Mouse (Mus musculus) ES-E14 (cell line): ENCODE measurements around the gene E030025P04Rik. TPM values are rescaled to one million over a fixed set of nuclear protein-coding genes. Genes with fewer than 3 reads are reported as not detected.

Experiments
- DNase-seq: peaks from one replicate; pipeline ENCODE4 v3.0.0-alpha.2; 2013; ENCODE audit warnings: low read depth, low spot score
- H3K27ac ChIP-seq: 2 replicates; pipeline ENCODE4 v1.5.1; 2012; ENCODE audit warnings: low read depth, mild to moderate bottlenecking, low read length, moderate library complexity, mixed read lengths; ENCODE audit not compliant: poor library complexity, insufficient read depth, severe bottlenecking
- H3K36me3 ChIP-seq: 2 replicates; pipeline ENCODE4 v1.6.1; 2012; ENCODE audit warnings: mild to moderate bottlenecking, low read length, moderate library complexity, mixed read lengths; ENCODE audit not compliant: control insufficient read depth, poor library complexity, insufficient read depth, severe bottlenecking
- H3K4me1 ChIP-seq, 2 experiments: fragments of 150-350 bp in 1 of 2; sonication (generic) in 1 of 2; 2 replicates each; pipeline ENCODE4 v1.6.1; 2012; ENCODE audit warnings: low read length in 2 of 2, mild to moderate bottlenecking in 1 of 2, mixed read lengths in 1 of 2; ENCODE audit not compliant: control insufficient read depth in 2 of 2, insufficient read depth in 2 of 2, poor library complexity in 1 of 2
- H3K4me3 ChIP-seq, 2 experiments: fragments of 150-350 bp in 1 of 2; sonication (generic) in 1 of 2; 2 replicates each; pipeline ENCODE4 v1.5.1; 2012; ENCODE audit warnings: low read length in 2 of 2, low read depth in 1 of 2, mild to moderate bottlenecking in 1 of 2, mixed read lengths in 1 of 2; ENCODE audit not compliant: insufficient read depth in 1 of 2, poor library complexity in 1 of 2, severe bottlenecking in 1 of 2
- H3K9ac ChIP-seq: 2 replicates; pipeline ENCODE4 v1.6.1; 2012; ENCODE audit warnings: low read depth, mild to moderate bottlenecking, low read length, mixed read lengths; ENCODE audit not compliant: poor library complexity, insufficient read depth, severe bottlenecking
- H3K9me3 ChIP-seq: fragments of 150-350 bp; sonication (generic); 2 replicates; pipeline ENCODE4 v1.6.1; 2012; ENCODE audit warnings: low read depth, mild to moderate bottlenecking, low read length; ENCODE audit not compliant: control insufficient read depth, insufficient read depth
- CHD2 ChIP-seq: IDR thresholded peaks from 2 replicates; pipeline ENCODE4 v1.6.1; 2014; ENCODE audit warnings: mild to moderate bottlenecking, low read depth, low read length, inconsistent platforms
- HCFC1 ChIP-seq: IDR thresholded peaks from 2 replicates; pipeline ENCODE4 v1.6.1; 2012; ENCODE audit warnings: low read length, inconsistent platforms, borderline replicate concordance; ENCODE audit not compliant: insufficient read depth
- MAFK ChIP-seq: IDR thresholded peaks from 2 replicates; pipeline ENCODE4 v1.6.1; 2014; ENCODE audit warnings: mild to moderate bottlenecking, low read depth, low read length, inconsistent platforms; ENCODE audit not compliant: insufficient read depth
- ZC3H11A ChIP-seq: IDR thresholded peaks from 2 replicates; pipeline ENCODE4 v1.6.1; 2012; ENCODE audit warnings: low read depth, mild to moderate bottlenecking, inconsistent platforms, low read length, borderline replicate concordance
- ZNF384 ChIP-seq: IDR thresholded peaks from 2 replicates; pipeline ENCODE4 v1.6.1; 2012; ENCODE audit warnings: low read depth, low read length, inconsistent platforms
- in situ Hi-C, 2 experiments: fragments of 600-800 bp; cut with MboI; formaldehyde crosslinking; loops; one replicate each; pipeline ENCODE4 v1.15.1; 2025; ENCODE audit warnings: low sequenced_read_pairs in 2 of 2, inconsistent platforms in 1 of 2; ENCODE audit not compliant: unreplicated experiment in 2 of 2
- total RNA-seq: library from RNA; depleted of rRNA; stranded (reverse); fragments of 300-350 nt; gene quantifications from 2 replicates; pipeline ENCODE4 v1.2.3, GENCODE M21; 2012

E030025P04Rik gene
- total RNA-seq, 1 experiment: not detected

- no peaks in the 10 kb centered on the region for H3K9me3 ChIP-seq
- H3K36me3 ChIP-seq: no peaks in the 10 kb centered on the region
- H3K4me3 ChIP-seq: no peak overlapping the region
- in situ Hi-C loops: no loop called here
- no peak for DNase-seq
- no peaks in the 10 kb centered on the region for H3K4me1 ChIP-seq
- no peak overlapping the region for H3K9ac ChIP-seq
- TF ChIP-seq MAFK (no peak), CHD2 (no peak), ZNF384 (no peak), ZC3H11A (no peak), HCFC1 (no peak)
- H3K27ac ChIP-seq: no peak overlapping the region
Measured at GRCm38 (mm10) chr11:109125451-109125850, 18.7 kb downstream of the E030025P04Rik start.

- no peaks in the 10 kb centered on the region for H3K4me1 ChIP-seq
- no peak overlapping the region for H3K4me3 ChIP-seq
- peak; percentile 78; the same call in 1 of the 2 replicates for TF ChIP-seq ZC3H11A
- no peak for TF ChIP-seq ZNF384
- no peak for TF ChIP-seq MAFK
- TF ChIP-seq CHD2: no peak
- H3K9ac ChIP-seq: no peak overlapping the region
- no peaks in the 10 kb centered on the region for H3K9me3 ChIP-seq
- peak; percentile 33 for DNase-seq
- in situ Hi-C loops: no loop called here
- H3K27ac ChIP-seq: no peak overlapping the region
- no peaks in the 10 kb centered on the region for H3K36me3 ChIP-seq
Measured at GRCm38 (mm10) chr11:109124284-109124683, 19.9 kb downstream of the E030025P04Rik start.

- Histone ChIP-seq H3K4me1 (peaks cover 0 to 7% of the 10 kb centered on the region in 2 experiments; a peak in 1 of 4 replicates), H3K27ac (no peak overlapping the region)
- TF ChIP-seq ZNF384 (no peak), MAFK (no peak), CHD2 (no peak), HCFC1 (no peak), ZC3H11A (no peak)
Measured at GRCm38 (mm10) chr11:109109826-109110346, 34.3 kb downstream of the E030025P04Rik start.

GRCm38 (mm10) chr11:109109056-109109455 lies 35.1 kb downstream of the E030025P04Rik start:
- Histone ChIP-seq H3K4me3 (no peak overlapping the region), H3K4me1 (peaks cover 0 to 7% of the 10 kb centered on the region in 2 experiments; a peak in 1 of 4 replicates), H3K9ac (no peak overlapping the region), H3K9me3 (no peaks in the 10 kb centered on the region), H3K36me3 (no peaks in the 10 kb centered on the region), H3K27ac (no peak overlapping the region)
- TF ChIP-seq CHD2: no peak
- no peak for TF ChIP-seq ZC3H11A
- no peak for TF ChIP-seq MAFK
- no peak for TF ChIP-seq ZNF384
- TF ChIP-seq HCFC1: no peak
- DNase-seq: no peak
- in situ Hi-C loops: no loop called here

More at GRCm38 (mm10) chr11:109109826-109110346, 34.3 kb downstream of the E030025P04Rik start:
- Histone ChIP-seq H3K9ac (no peak overlapping the region), H3K36me3 (no peaks in the 10 kb centered on the region), H3K9me3 (no peaks in the 10 kb centered on the region), H3K4me3 (no peak overlapping the region)
- DNase-seq: peak; percentile 59
- in situ Hi-C loops: no loop called here
